In genomic region chr4:149256511-149257300, GRCm38 (mm10) we compare ENCODE assay signal across 11 mouse cellular contexts. TPM values are rescaled to one million over a fixed set of nuclear protein-coding genes. Genes with fewer than 3 reads are reported as not detected.
DNase-seq lines count a peak whose midpoint lies in the region; ATAC-seq and TF ChIP-seq lines count a peak whose summit lies in the region.
"Had no signal": no experiment of that assay in that cellular context is flagged by ENCODE, and none has a peak within 500 bp of the region (broad histone marks: within the 10 kb centered on the region; RNA-seq: fewer than 3 reads in every experiment).

No protein-coding gene starts in this region.

- H3K27me3 ChIP-seq in stomach, embryonic 16.5 days (ENCODE audit: control insufficient read depth, insufficient read depth, low read length): no peaks in the 10 kb centered on the region
- no peaks in the 10 kb centered on the region for H3K27me3 ChIP-seq in stomach, postnatal 0 days (ENCODE audit: control insufficient read depth, insufficient read depth, low read length)
- H3K27me3 ChIP-seq in forebrain, embryonic 10.5 days (ENCODE audit: poor library complexity, severe bottlenecking): no peaks in the 10 kb centered on the region
- no peaks in the 10 kb centered on the region for H3K27me3 ChIP-seq in midbrain, embryonic 10.5 days (ENCODE audit: low read depth, poor library complexity, severe bottlenecking)
- H3K27me3 ChIP-seq: heart, embryonic 15.5 days; limb, embryonic 13.5 days had no signal

- no peaks in the 10 kb centered on the region for H3K9me3 ChIP-seq in stomach, embryonic 16.5 days (replicated peaks; ENCODE audit: control insufficient read depth, low read length)
- H3K9me3 ChIP-seq in stomach, postnatal 0 days (ENCODE audit: control insufficient read depth, low read length): no peaks in the 10 kb centered on the region
- no peaks in the 10 kb centered on the region for H3K9me3 ChIP-seq in forebrain, embryonic 10.5 days
- no peaks in the 10 kb centered on the region for H3K9me3 ChIP-seq in midbrain, embryonic 10.5 days (replicated peaks)
- H3K9me3 ChIP-seq: heart, embryonic 15.5 days; limb, embryonic 13.5 days had no signal

- H3K27ac ChIP-seq in stomach, embryonic 16.5 days (ENCODE audit: low read length): 0 out of 2 replicates have a peak overlapping the region, but pooled peaks have one; percentile 67
- H3K27ac ChIP-seq in stomach, postnatal 0 days (replicated peaks): no peak overlapping the region
- H3K27ac ChIP-seq in forebrain, embryonic 10.5 days: peak overlapping the region; percentile 84
- H3K27ac ChIP-seq in midbrain, embryonic 10.5 days (replicated peaks): peak overlapping the region; percentile 84
- H3K27ac ChIP-seq: limb, embryonic 13.5 days; macrophage had no signal

- no peak for ATAC-seq in stomach, embryonic 16.5 days (ENCODE audit: insufficient read depth, low FRiP score)
- no peak for ATAC-seq in stomach, postnatal 0 days (ENCODE audit: low FRiP score, low TSS enrichment)
- ATAC-seq in monocyte, adult 5-6 weeks (replicated peaks; ENCODE audit: insufficient number of reproducible peaks, low FRiP score, low TSS enrichment, poor library complexity, severe bottlenecking): no peak
- ATAC-seq in megakaryocyte-erythroid progenitor cell, adult 5-6 weeks (replicated peaks; ENCODE audit: low FRiP score, low TSS enrichment, poor library complexity, severe bottlenecking): no peak

- no peak for TF ChIP-seq CTCF in stomach, postnatal 0 days (IDR thresholded peaks at IDR 0.05; ENCODE audit: low read depth)

- no peak for DNase-seq in stomach, postnatal 0 days (ENCODE audit: low spot score)
- no peak for DNase-seq in forebrain, embryonic 10.5 days (ENCODE audit: extremely low spot score, low spot score)
- DNase-seq in midbrain, embryonic 10.5 days (ENCODE audit: low spot score): no peak
- DNase-seq in left cerebral cortex, postnatal 25 days (ENCODE audit: low spot score in 2 of 2): no peak
- DNase-seq: adrenal gland, postnatal 25 days had no signal

- H3K4me3 ChIP-seq in stomach, embryonic 16.5 days (replicated peaks; ENCODE audit: low read length): no peak overlapping the region
- no peak overlapping the region for H3K4me3 ChIP-seq in stomach, postnatal 0 days (ENCODE audit: low read depth, low read length)
- no peak overlapping the region for H3K4me3 ChIP-seq in forebrain, embryonic 10.5 days
- H3K4me3 ChIP-seq in midbrain, embryonic 10.5 days: no peak overlapping the region
- H3K4me3 ChIP-seq: heart, embryonic 15.5 days; limb, embryonic 13.5 days had no signal

- H3K4me2 ChIP-seq in stomach, embryonic 16.5 days (ENCODE audit: low read depth, low read length): no peak overlapping the region
- H3K4me2 ChIP-seq in stomach, postnatal 0 days (replicated peaks; ENCODE audit: low read depth): no peak overlapping the region
- H3K4me2 ChIP-seq: heart, embryonic 15.5 days; limb, embryonic 13.5 days had no signal

- H3K36me3 ChIP-seq in stomach, embryonic 16.5 days (ENCODE audit: control insufficient read depth, insufficient read depth, low read length): no peaks in the 10 kb centered on the region; the same call in 1 of the 2 replicates
- H3K36me3 ChIP-seq in stomach, postnatal 0 days (ENCODE audit: control insufficient read depth, insufficient read depth, low read length): peaks cover 2% of the 10 kb centered on the region
- peaks cover 72% of the 10 kb centered on the region for H3K36me3 ChIP-seq in forebrain, embryonic 10.5 days (replicated peaks)
- H3K36me3 ChIP-seq in midbrain, embryonic 10.5 days: peaks cover 82% of the 10 kb centered on the region

- peaks cover 6% of the 10 kb centered on the region; the same call in 1 of the 2 replicates for H3K4me1 ChIP-seq in stomach, embryonic 16.5 days (ENCODE audit: control insufficient read depth, insufficient read depth, low read length)
- H3K4me1 ChIP-seq in stomach, postnatal 0 days (replicated peaks; ENCODE audit: control insufficient read depth, insufficient read depth): no peaks in the 10 kb centered on the region
- H3K4me1 ChIP-seq in forebrain, embryonic 10.5 days: peaks cover 28% of the 10 kb centered on the region
- H3K4me1 ChIP-seq in midbrain, embryonic 10.5 days: peaks cover 31% of the 10 kb centered on the region

- intact Hi-C loops in left cerebral cortex, postnatal 25 days (cut with DNase I): loop anchor here (5.0 kb wide), 1 partner anchor 51 kb away; the partner anchor contains the start of gene Kif1b

- TF ChIP-seq EP300 in stomach, postnatal 0 days (optimal IDR thresholded peaks at IDR 0.05): no peak

- 88% methylated on average over 15 of the region's 15 CpGs for WGBS in stomach, embryonic 16.5 days
- 86% methylated on average over 15 of the region's 15 CpGs for WGBS in stomach, postnatal 0 days
- 93% methylated on average over 15 of the region's 15 CpGs for WGBS in forebrain, embryonic 10.5 days
- WGBS in midbrain, embryonic 10.5 days: 89% methylated on average over 15 of the region's 15 CpGs

- no peak overlapping the region for H3K9ac ChIP-seq in stomach, embryonic 16.5 days (ENCODE audit: low read length)
- no peak overlapping the region for H3K9ac ChIP-seq in stomach, postnatal 0 days (ENCODE audit: low read length)
- H3K9ac ChIP-seq: heart, embryonic 15.5 days; limb, embryonic 13.5 days had no signal

RNA-seq across cellular contexts. Expression of gene Kif1b, which starts 50.8 kb away (rescaled TPM):
- 27.1 and 29.5 TPM in 2 replicates for polyA plus RNA-seq in stomach, embryonic 16.5 days (2015; fragmentation: Nextera tagmentation; extraction: Ambion mirVana)
- 18.0 and 23.9 TPM in 2 replicates for polyA plus RNA-seq in stomach, postnatal 0 days (2015; fragmentation: Nextera tagmentation; extraction: Ambion mirVana)
- 55.9 and 59.8 TPM in 2 replicates for polyA plus RNA-seq in forebrain, embryonic 10.5 days (2016; fragmentation: Nextera tagmentation; extraction: Ambion mirVana)
- polyA plus RNA-seq in midbrain, embryonic 10.5 days (2016; fragmentation: Nextera tagmentation; extraction: Ambion mirVana): 63.4 and 82.4 TPM in 2 replicates
- total RNA-seq in monocyte, adult 5-6 weeks (2017): 23.9 to 67.6 TPM (median 31.8 TPM) in 3 replicates
- 7.9 and 8.1 TPM in 2 replicates for total RNA-seq in megakaryocyte-erythroid progenitor cell, adult 5-6 weeks (2014; fragmentation: Nextera tagmentation)
- 4.6 and 5.8 TPM in 2 replicates for total RNA-seq in megakaryocyte-erythroid progenitor cell, adult 5-6 weeks (2017)
- 100 to 1,000 TPM; 432 to 448 TPM for total RNA-seq in left cerebral cortex, postnatal 25 days (2021)
